In genomic region chr2:20138426-20138825, GRCm38 (mm10) we compare ENCODE assay signal across 28 mouse cellular contexts.
"Had no signal": no experiment of that assay in that cellular context is flagged by ENCODE, and none has a peak within 500 bp of the region (broad histone marks: within the 10 kb centered on the region; RNA-seq: fewer than 3 reads in every experiment).

No protein-coding gene starts in this region.

- H3K4me2 ChIP-seq: embryonic facial prominence, embryonic 12.5 days; embryonic facial prominence, embryonic 13.5 days; embryonic facial prominence, embryonic 15.5 days; forebrain, embryonic 13.5 days; forebrain, embryonic 15.5 days had no signal

- DNase-seq: cerebellum, adult 18-20 months; cerebellum, adult 2 months; cerebellum, adult 8-10 months; cerebellum, adult 9-10 months; cerebellum, adult 9-11 months; cerebellum, postnatal 10 days; cerebellum, postnatal 14 days; cerebellum, postnatal 25 days; cerebellum, postnatal 36 days; embryo, embryonic 11 days; forebrain, postnatal 0 days; gastrocnemius, postnatal 10 days; gastrocnemius, postnatal 14 days; gastrocnemius, postnatal 25 days; gastrocnemius, postnatal 36 days; heart, adult 11 months; heart, adult 18-20 months; heart, adult 2 months had no signal

- ATAC-seq: forebrain, embryonic 13.5 days; forebrain, embryonic 14.5 days; forebrain, embryonic 15.5 days; forebrain, embryonic 16.5 days; forebrain, postnatal 0 days had no signal

- H3K4me3 ChIP-seq: embryonic facial prominence, embryonic 12.5 days; embryonic facial prominence, embryonic 13.5 days; embryonic facial prominence, embryonic 15.5 days; erythroblast, embryonic 14.5 days; forebrain, embryonic 10.5 days; forebrain, embryonic 13.5 days; forebrain, embryonic 15.5 days; heart, adult 2 months; heart, embryonic 10.5 days had no signal

- H3K27ac ChIP-seq: embryonic facial prominence, embryonic 12.5 days; embryonic facial prominence, embryonic 13.5 days; embryonic facial prominence, embryonic 15.5 days; forebrain, embryonic 10.5 days; forebrain, embryonic 13.5 days; forebrain, embryonic 15.5 days; heart, adult 2 months; heart, embryonic 10.5 days had no signal

- H3K4me1 ChIP-seq: embryonic facial prominence, embryonic 12.5 days; embryonic facial prominence, embryonic 13.5 days; embryonic facial prominence, embryonic 15.5 days; forebrain, embryonic 10.5 days; forebrain, embryonic 13.5 days; forebrain, embryonic 15.5 days; heart, embryonic 10.5 days had no signal

- H3K27me3 ChIP-seq: embryonic facial prominence, embryonic 12.5 days; embryonic facial prominence, embryonic 13.5 days; embryonic facial prominence, embryonic 15.5 days; forebrain, embryonic 13.5 days; forebrain, embryonic 15.5 days had no signal

- H3K9me3 ChIP-seq: embryonic facial prominence, embryonic 12.5 days; embryonic facial prominence, embryonic 13.5 days; embryonic facial prominence, embryonic 15.5 days; forebrain, embryonic 10.5 days; forebrain, embryonic 13.5 days; forebrain, embryonic 15.5 days; heart, embryonic 10.5 days had no signal

- H3K9ac ChIP-seq: embryonic facial prominence, embryonic 12.5 days; embryonic facial prominence, embryonic 13.5 days; embryonic facial prominence, embryonic 15.5 days; forebrain, embryonic 13.5 days; forebrain, embryonic 15.5 days; forebrain, postnatal 0 days had no signal

- H3K36me3 ChIP-seq: embryonic facial prominence, embryonic 12.5 days; embryonic facial prominence, embryonic 13.5 days; embryonic facial prominence, embryonic 15.5 days; forebrain, embryonic 10.5 days; forebrain, embryonic 15.5 days; heart, embryonic 10.5 days had no signal
